Comparison of ENCODE assay signal across 8 mouse cellular contexts in genomic region chr4:134401181-134401661, GRCm38 (mm10). TPM values are rescaled to one million over a fixed set of nuclear protein-coding genes. Genes with fewer than 3 reads are reported as not detected.
DNase-seq lines count a peak whose midpoint lies in the region; ATAC-seq and TF ChIP-seq lines count a peak whose summit lies in the region.

No protein-coding gene starts in this region.

- H3K9me3 ChIP-seq in hindbrain, embryonic 14.5 days (ENCODE audit: control insufficient read depth, low read length) = no peaks in the 10 kb centered on the region

- H3K36me3 ChIP-seq in hindbrain, embryonic 14.5 days (replicated peaks; ENCODE audit: control insufficient read depth, insufficient read depth) = no peaks in the 10 kb centered on the region

- H3K27ac ChIP-seq in hindbrain, embryonic 14.5 days = peak overlapping the region; percentile 82
- H3K27ac ChIP-seq in left cerebral cortex, adult 2 months = peak overlapping the region; percentile 91

- H3K4me3 ChIP-seq in hindbrain, embryonic 14.5 days (replicated peaks; ENCODE audit: low read length) = peak overlapping the region; percentile 32
- H3K4me3 ChIP-seq in left cerebral cortex, adult 2 months = peak overlapping the region; percentile 28

- peak overlapping the region; percentile 59 for H3K9ac ChIP-seq in hindbrain, embryonic 14.5 days

- no peaks in the 10 kb centered on the region for H3K27me3 ChIP-seq in hindbrain, embryonic 14.5 days (ENCODE audit: control insufficient read depth, insufficient read depth, low read length)

- 6% methylated on average over 19 of the region's 19 CpGs for WGBS in hindbrain, embryonic 14.5 days

- peak overlapping the region; percentile 56 for H3K4me2 ChIP-seq in hindbrain, embryonic 14.5 days (replicated peaks)

- peak; percentile 77 for ATAC-seq in hindbrain, embryonic 14.5 days (ENCODE audit: low FRiP score)

- intact Hi-C loops in left cerebral cortex, adult 2 months (cut with DNase I) = loop anchor here (1.0 kb wide), 1 partner anchor 44 kb away; no protein-coding TSS in a partner anchor

- H3K4me1 ChIP-seq in hindbrain, embryonic 14.5 days (replicated peaks; ENCODE audit: control insufficient read depth, insufficient read depth, low read length) = peaks cover 35% of the 10 kb centered on the region; the same call in 1 of the 2 replicates

- no peak for TF ChIP-seq CTCF in left cerebral cortex, adult 2 months (IDR thresholded peaks at IDR 0.05)

- DNase-seq in ES-CJ7 (ENCODE audit: low read depth, low spot score) = peak; percentile 71
- peak; percentile 22 for DNase-seq in c-Kit-positive CD71-positive TER-119-positive erythroid progenitor cells, embryonic 14.5 days (ENCODE audit: low spot score)
- DNase-seq in frontal cortex, postnatal 25 days (ENCODE audit: low spot score in 2 of 2) = peak; percentile 61 to 67
- peak; percentile 71 for DNase-seq in hindbrain, embryonic 14.5 days (ENCODE audit: low spot score)
- peak; percentile 78 to 80 for DNase-seq in left cerebral cortex, adult 2 months (ENCODE audit: extremely low spot score in 1 of 2, low spot score in 2 of 2)
- peak; percentile 71 for DNase-seq in lung, postnatal 14 days
- peak; percentile 85 for DNase-seq in retina, postnatal 1 day
- DNase-seq in urinary bladder, postnatal 36 days (ENCODE audit: low spot score in 2 of 2) = peak; percentile 26 to 45

RNA-seq across cellular contexts. Expression of gene Pafah2, which starts 5.1 kb away (rescaled TPM):
- polyA plus RNA-seq in hindbrain, embryonic 14.5 days (2014; fragmentation: Nextera tagmentation; extraction: Ambion mirVana) = 6.8 and 6.9 TPM in 2 replicates
- total RNA-seq in left cerebral cortex, adult 2 months (2021) = 1 to 10 TPM; 6.5 to 6.9 TPM

RNA-seq across cellular contexts. Expression of gene Extl1, which starts 17.6 kb away (rescaled TPM):
- 0.30 and 0.58 TPM in 2 replicates for polyA plus RNA-seq in hindbrain, embryonic 14.5 days (2014; fragmentation: Nextera tagmentation; extraction: Ambion mirVana)
- total RNA-seq in left cerebral cortex, adult 2 months (2021) = 10 to 100 TPM; 46.7 to 48.9 TPM

RNA-seq across cellular contexts. Expression of gene Slc30a2, which starts 58.2 kb away (rescaled TPM):
- 0.13 and 0.14 TPM in 2 replicates for polyA plus RNA-seq in hindbrain, embryonic 14.5 days (2014; fragmentation: Nextera tagmentation; extraction: Ambion mirVana)
- not detected for total RNA-seq in left cerebral cortex, adult 2 months (2021)

Comparison
In these comparisons a context has a peak if more than half of its experiments do, and no peak if none do; other contexts are left out.
1. Peak in every context shown above with its lines: DNase-seq, ATAC-seq, H3K4me3 ChIP-seq and H3K27ac ChIP-seq.
2. DNase-seq: peak in every context shown above with its lines; median percentile 85 in retina, postnatal 1 day; 79 in left cerebral cortex, adult 2 months; 71 in ES-CJ7; 71 in hindbrain, embryonic 14.5 days; 71 in lung, postnatal 14 days; 64 in frontal cortex, postnatal 25 days; 36 in urinary bladder, postnatal 36 days; 22 in c-Kit-positive CD71-positive TER-119-positive erythroid progenitor cells, embryonic 14.5 days.